Mouse (Mus musculus): ENCODE data around the gene Kcnab1. TPM values are rescaled to one million over a fixed set of nuclear protein-coding genes. Genes with fewer than 3 reads are reported as not detected.

Kcnab1 gene
- polyA plus RNA-seq, 1 experiment from 2014 or later, result 4.5 TPM

DNA sequence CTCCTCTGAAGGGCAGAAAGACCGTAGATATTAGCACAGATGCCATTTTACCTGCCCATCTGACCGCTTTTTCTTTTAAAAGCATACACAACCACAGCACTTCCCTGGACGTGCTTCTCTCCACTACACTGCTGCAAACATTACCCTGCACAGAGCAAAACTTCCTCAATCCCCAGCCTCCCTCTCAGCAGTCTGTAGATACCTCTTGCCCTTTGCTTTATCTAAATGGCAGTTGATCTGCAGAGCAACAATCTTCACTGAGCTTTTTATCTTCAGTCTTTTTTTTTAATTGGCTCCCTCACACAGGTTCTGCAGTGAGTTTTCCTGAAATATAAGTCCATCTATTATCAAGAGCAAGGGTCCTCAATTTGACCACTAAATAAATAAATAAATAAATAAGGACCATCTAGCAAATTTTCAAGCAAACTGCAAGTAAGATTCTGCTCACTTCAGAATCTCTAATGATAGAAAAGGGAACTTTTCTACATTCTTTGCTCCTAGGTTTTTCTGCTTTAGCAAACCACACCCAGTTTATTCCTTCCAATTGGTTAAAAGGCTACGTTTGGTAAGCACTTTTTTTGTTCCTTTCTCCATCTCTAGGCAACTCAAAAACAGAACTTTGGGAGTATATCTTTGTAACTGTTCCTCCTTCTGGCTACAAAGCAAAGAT lies 287.8 kb downstream of the Kcnab1 start:
- Histone ChIP-seq H3K4me3 (ENCODE audit: low read depth, low read length) (no peak overlapping the region), H3K27me3 (replicated peaks; ENCODE audit: control insufficient read depth, insufficient read depth, low read length) (no peaks in the 10 kb centered on the region), H3K9me3 (ENCODE audit: control insufficient read depth, low read length) (no peaks in the 10 kb centered on the region), H3K4me2 (no peak overlapping the region), H3K4me1 (replicated peaks; ENCODE audit: control insufficient read depth, insufficient read depth, low read length) (no peaks in the 10 kb centered on the region), H3K27ac (ENCODE audit: low read depth, low read length) (no peak overlapping the region), H3K9ac (ENCODE audit: low read depth, low read length) (no peak overlapping the region), H3K36me3 (ENCODE audit: control insufficient read depth, insufficient read depth, low read length) (no peaks in the 10 kb centered on the region)
- WGBS, result 51% methylated on average over 4 of the region's 4 CpGs
- DNase-seq (ENCODE audit: low spot score) (no peak), ATAC-seq (replicated peaks; ENCODE audit: low FRiP score) (no peak)

DNA sequence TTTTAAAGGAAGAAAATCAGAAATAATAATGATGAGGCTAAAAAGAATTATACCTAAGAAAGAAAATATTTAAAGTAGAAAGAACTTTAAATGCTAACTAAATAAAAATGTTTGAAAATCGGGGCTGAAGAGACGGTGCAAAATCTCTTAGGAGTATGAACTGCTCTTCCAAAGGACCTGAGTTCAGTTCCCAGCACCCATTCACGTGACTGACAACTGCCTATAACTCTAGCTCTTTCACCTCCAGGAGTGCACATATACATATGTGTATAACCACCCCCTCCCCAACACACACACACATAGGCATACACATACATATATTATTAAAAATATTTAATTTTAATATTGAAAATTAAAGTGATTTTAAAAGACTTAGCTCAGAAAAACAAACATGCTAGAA lies 288.4 kb downstream of the Kcnab1 start:
- Histone ChIP-seq H3K9ac (ENCODE audit: low read depth, low read length) (no peak overlapping the region), H3K36me3 (ENCODE audit: control insufficient read depth, insufficient read depth, low read length) (no peaks in the 10 kb centered on the region), H3K4me1 (replicated peaks; ENCODE audit: control insufficient read depth, insufficient read depth, low read length) (no peaks in the 10 kb centered on the region), H3K4me3 (ENCODE audit: low read depth, low read length) (no peak overlapping the region), H3K27ac (ENCODE audit: low read depth, low read length) (no peak overlapping the region), H3K27me3 (replicated peaks; ENCODE audit: control insufficient read depth, insufficient read depth, low read length) (no peaks in the 10 kb centered on the region), H3K9me3 (ENCODE audit: control insufficient read depth, low read length) (no peaks in the 10 kb centered on the region), H3K4me2 (no peak overlapping the region)
- DNase-seq (ENCODE audit: low spot score) (no peak), ATAC-seq (replicated peaks; ENCODE audit: low FRiP score) (no peak)
- WGBS, result 83% methylated on average over 3 of the region's 3 CpGs

DNA sequence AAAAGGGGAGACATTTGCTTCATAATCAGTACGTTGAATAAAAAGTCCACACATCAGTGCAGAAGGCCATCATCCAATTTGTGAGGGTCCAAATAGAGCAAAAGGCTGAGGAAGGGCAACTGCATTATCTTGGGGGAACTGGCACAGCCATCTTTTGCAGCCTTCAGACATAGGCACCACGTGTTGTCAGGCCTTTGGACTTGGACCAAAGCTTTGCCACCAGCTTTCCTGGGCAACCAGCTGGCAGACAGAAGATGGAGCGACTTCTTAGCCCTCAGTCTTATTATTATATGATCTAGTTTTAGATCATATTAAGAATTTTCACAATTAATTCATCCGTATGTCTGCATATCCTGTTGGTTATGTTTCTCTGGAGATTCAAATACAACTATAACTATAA lies 296.6 kb downstream of the Kcnab1 start:
- no peak overlapping the region for H3K27ac ChIP-seq (ENCODE audit: low read depth, low read length)
- DNase-seq (ENCODE audit: low spot score), result no peak
- H3K27me3 ChIP-seq (replicated peaks; ENCODE audit: control insufficient read depth, insufficient read depth, low read length), result no peaks in the 10 kb centered on the region
- no peaks in the 10 kb centered on the region for H3K36me3 ChIP-seq (ENCODE audit: control insufficient read depth, insufficient read depth, low read length)
- ATAC-seq (replicated peaks; ENCODE audit: low FRiP score), result no peak
- no peaks in the 10 kb centered on the region for H3K4me1 ChIP-seq (replicated peaks; ENCODE audit: control insufficient read depth, insufficient read depth, low read length)
- H3K4me2 ChIP-seq, result no peak overlapping the region
- no peak overlapping the region for H3K4me3 ChIP-seq (ENCODE audit: low read depth, low read length)
- H3K9me3 ChIP-seq (ENCODE audit: control insufficient read depth, low read length), result no peaks in the 10 kb centered on the region
- WGBS, result 72% methylated on average over 4 of the region's 4 CpGs
- H3K9ac ChIP-seq (ENCODE audit: low read depth, low read length), result no peak overlapping the region

DNA sequence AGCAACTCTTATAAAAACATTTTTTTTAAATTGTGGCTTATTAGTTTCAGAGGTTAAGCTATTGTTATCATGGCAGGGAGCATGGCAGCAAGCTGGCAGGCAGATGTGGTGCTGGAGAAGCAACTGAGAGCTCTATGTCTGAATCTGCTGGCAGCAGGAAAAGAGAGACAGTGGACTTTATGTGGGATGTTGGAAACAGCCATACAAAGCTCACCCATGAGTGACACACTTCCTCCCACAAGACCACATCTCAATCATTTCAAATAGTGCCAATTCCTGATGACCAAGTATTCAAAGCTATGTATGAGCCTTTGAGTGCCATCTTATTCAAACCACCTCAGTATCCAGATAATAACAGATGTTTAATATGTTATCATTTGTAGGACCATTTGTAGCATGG lies 298.7 kb downstream of the Kcnab1 start:
- no peaks in the 10 kb centered on the region for H3K4me1 ChIP-seq (replicated peaks; ENCODE audit: control insufficient read depth, insufficient read depth, low read length)
- no peaks in the 10 kb centered on the region for H3K27me3 ChIP-seq (replicated peaks; ENCODE audit: control insufficient read depth, insufficient read depth, low read length)
- H3K36me3 ChIP-seq (ENCODE audit: control insufficient read depth, insufficient read depth, low read length), result no peaks in the 10 kb centered on the region
- H3K27ac ChIP-seq (ENCODE audit: low read depth, low read length), result no peak overlapping the region
- no peaks in the 10 kb centered on the region for H3K9me3 ChIP-seq (ENCODE audit: control insufficient read depth, low read length)
- ATAC-seq (replicated peaks; ENCODE audit: low FRiP score) (no peak), DNase-seq (ENCODE audit: low spot score) (no peak)
- no peak overlapping the region for H3K9ac ChIP-seq (ENCODE audit: low read depth, low read length)
- no peak overlapping the region for H3K4me3 ChIP-seq (ENCODE audit: low read depth, low read length)
- H3K4me2 ChIP-seq, result no peak overlapping the region

DNA sequence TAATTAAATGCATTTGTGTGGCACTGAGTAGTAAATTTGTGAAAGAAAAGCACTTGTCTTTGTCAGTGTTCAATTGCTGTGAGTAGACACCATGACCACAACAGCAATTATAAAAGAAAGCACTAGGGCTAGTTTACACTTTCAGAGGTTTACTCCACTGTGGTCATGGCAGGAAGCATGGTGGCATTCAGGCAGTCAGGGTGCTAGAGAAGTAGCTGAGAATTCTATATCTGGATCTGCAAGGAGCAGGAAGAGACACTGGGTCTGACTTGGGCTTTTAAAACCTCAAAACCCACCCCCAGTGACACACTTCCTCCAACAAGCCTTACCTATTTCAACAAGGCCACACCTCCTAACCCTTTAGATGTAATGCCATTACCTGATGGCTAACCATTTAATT lies 307.4 kb downstream of the Kcnab1 start:
- Histone ChIP-seq H3K4me3 (ENCODE audit: low read depth, low read length) (no peak overlapping the region), H3K27me3 (replicated peaks; ENCODE audit: control insufficient read depth, insufficient read depth, low read length) (no peaks in the 10 kb centered on the region), H3K4me2 (no peak overlapping the region), H3K27ac (ENCODE audit: low read depth, low read length) (no peak overlapping the region), H3K4me1 (replicated peaks; ENCODE audit: control insufficient read depth, insufficient read depth, low read length) (no peaks in the 10 kb centered on the region), H3K36me3 (ENCODE audit: control insufficient read depth, insufficient read depth, low read length) (no peaks in the 10 kb centered on the region), H3K9ac (ENCODE audit: low read depth, low read length) (no peak overlapping the region), H3K9me3 (ENCODE audit: control insufficient read depth, low read length) (no peaks in the 10 kb centered on the region)
- no peak for ATAC-seq (replicated peaks; ENCODE audit: low FRiP score)
- DNase-seq (ENCODE audit: low spot score), result no peak

- Histone ChIP-seq H3K4me1 (replicated peaks; ENCODE audit: control insufficient read depth, insufficient read depth, low read length) (no peaks in the 10 kb centered on the region), H3K4me3 (ENCODE audit: low read depth, low read length) (no peak overlapping the region), H3K27me3 (replicated peaks; ENCODE audit: control insufficient read depth, insufficient read depth, low read length) (no peaks in the 10 kb centered on the region), H3K4me2 (no peak overlapping the region), H3K9ac (ENCODE audit: low read depth, low read length) (no peak overlapping the region), H3K36me3 (ENCODE audit: control insufficient read depth, insufficient read depth, low read length) (no peaks in the 10 kb centered on the region), H3K27ac (ENCODE audit: low read depth, low read length) (no peak overlapping the region), H3K9me3 (ENCODE audit: control insufficient read depth, low read length) (no peaks in the 10 kb centered on the region)
- 21% methylated on average over 5 of the region's 5 CpGs for WGBS
- no peak for ATAC-seq (replicated peaks; ENCODE audit: low FRiP score)
- DNase-seq (ENCODE audit: low spot score), result no peak
Measured at GRCm38 (mm10) chr3:65417913-65418594, 308.9 kb downstream of the Kcnab1 start.

GRCm38 (mm10) chr3:65419706-65420105 lies 310.5 kb downstream of the Kcnab1 start:
- no peaks in the 10 kb centered on the region for H3K4me1 ChIP-seq (replicated peaks; ENCODE audit: control insufficient read depth, insufficient read depth, low read length)
- no peak overlapping the region for H3K27ac ChIP-seq (ENCODE audit: low read depth, low read length)
- no peaks in the 10 kb centered on the region for H3K27me3 ChIP-seq (replicated peaks; ENCODE audit: control insufficient read depth, insufficient read depth, low read length)
- WGBS, result 78% methylated on average over 3 of the region's 3 CpGs
- no peak overlapping the region for H3K4me3 ChIP-seq (ENCODE audit: low read depth, low read length)
- no peak overlapping the region for H3K9ac ChIP-seq (ENCODE audit: low read depth, low read length)
- H3K4me2 ChIP-seq, result no peak overlapping the region
- ATAC-seq (replicated peaks; ENCODE audit: low FRiP score), result no peak
- no peaks in the 10 kb centered on the region for H3K36me3 ChIP-seq (ENCODE audit: control insufficient read depth, insufficient read depth, low read length)
- DNase-seq (ENCODE audit: low spot score), result no peak
- no peaks in the 10 kb centered on the region for H3K9me3 ChIP-seq (ENCODE audit: control insufficient read depth, low read length)

Measured in liver, embryonic 11.5 days (tissue).